Mouse (Mus musculus) kidney, embryonic 14.5 days (tissue): ENCODE measurements around the gene Tspan18. TPM values are rescaled to one million over a fixed set of nuclear protein-coding genes. Genes with fewer than 3 reads are reported as not detected.

Source experiments
- ATAC-seq: fragments of 200-750 bp; cut with Nextera tagmentation; 2 replicates; pipeline ENCODE4 v1.8.0; 2017; ENCODE audit warnings: moderate number of reproducible peaks, mild to moderate bottlenecking, moderate TSS enrichment, moderate library complexity; ENCODE audit not compliant: low FRiP score, low TSS enrichment
- H3K27ac ChIP-seq: fragments of 300-500 bp; sonication (generic); 2 replicates; pipeline ENCODE4 v1.5.1; 2014; ENCODE audit warnings: low read depth, mild to moderate bottlenecking, low read length, moderate library complexity, mixed read lengths
- H3K27me3 ChIP-seq: fragments of 300-500 bp; sonication (generic); 2 replicates; pipeline ENCODE4 v1.6.1; 2014; ENCODE audit warnings: mild to moderate bottlenecking, low read length; ENCODE audit not compliant: control insufficient read depth, insufficient read depth
- H3K36me3 ChIP-seq: fragments of 300-500 bp; sonication (generic); 2 replicates; pipeline ENCODE4 v1.6.1; 2014; ENCODE audit warnings: low read length, mixed read lengths; ENCODE audit not compliant: control insufficient read depth, insufficient read depth
- H3K4me1 ChIP-seq: fragments of 300-500 bp; sonication (generic); 2 replicates; pipeline ENCODE4 v1.6.1; 2014; ENCODE audit warnings: low read length, mixed read lengths; ENCODE audit not compliant: control insufficient read depth, insufficient read depth
- H3K4me2 ChIP-seq: fragments of 300-500 bp; sonication (generic); replicated peaks from 2 replicates; pipeline ENCODE4 v1.6.1; 2014; ENCODE audit warnings: low read depth, mild to moderate bottlenecking, low read length
- H3K4me3 ChIP-seq: fragments of 300-500 bp; sonication (generic); 2 replicates; pipeline ENCODE4 v1.5.1; 2014; ENCODE audit warnings: mild to moderate bottlenecking, low read length
- H3K9ac ChIP-seq: fragments of 300-500 bp; sonication (generic); 2 replicates; pipeline ENCODE4 v1.6.1; 2014; ENCODE audit warnings: low read depth, mild to moderate bottlenecking, low read length, moderate library complexity
- H3K9me3 ChIP-seq: fragments of 300-500 bp; sonication (generic); 2 replicates; pipeline ENCODE4 v1.6.1; 2016; ENCODE audit warnings: low read length; ENCODE audit not compliant: control insufficient read depth
- WGBS: fragments of 180-500 bp; shearing (Covaris S2); extraction: QIAGEN DNeasy Blood & Tissue Kit; methylation state at CpG from one replicate; pipeline ENCODE4 v1.1.7; 2014; 5-methylcytosine and 5-hydroxymethylcytosine counted together
- polyA plus RNA-seq: library from polyadenylated mRNA; unstranded; fragments of >200 nt; fragmentation: Nextera tagmentation; extraction: Ambion mirVana; gene quantifications from 2 replicates; pipeline ENCODE4 v1.2.1, GENCODE M21; 2014

Tspan18 gene
- polyA plus RNA-seq, 1 experiment from 2014 or later = 49.2 TPM

GRCm38 (mm10) chr2:93154486-93155032 lies 179.7 kb downstream of the Tspan18 start:
- Histone ChIP-seq H3K9ac (no peak overlapping the region), H3K4me3 (no peak overlapping the region), H3K9me3 (no peaks in the 10 kb centered on the region), H3K36me3 (no peaks in the 10 kb centered on the region), H3K4me2 (no peak overlapping the region), H3K4me1 (no peaks in the 10 kb centered on the region), H3K27me3 (no peaks in the 10 kb centered on the region), H3K27ac (no peak overlapping the region)
- ATAC-seq = no peak
- 86% methylated on average over 1 of the region's 1 CpGs for WGBS

GRCm38 (mm10) chr2:93153833-93154232 lies 180.5 kb downstream of the Tspan18 start:
- H3K27ac ChIP-seq = no peak overlapping the region
- 92% methylated on average over 1 of the region's 1 CpGs for WGBS
- no peak overlapping the region for H3K4me3 ChIP-seq
- no peak overlapping the region for H3K9ac ChIP-seq
- no peaks in the 10 kb centered on the region for H3K36me3 ChIP-seq
- H3K4me2 ChIP-seq = no peak overlapping the region
- no peaks in the 10 kb centered on the region for H3K4me1 ChIP-seq
- H3K9me3 ChIP-seq = no peaks in the 10 kb centered on the region
- no peak for ATAC-seq
- no peaks in the 10 kb centered on the region for H3K27me3 ChIP-seq

- Histone ChIP-seq H3K4me1 (no peaks in the 10 kb centered on the region), H3K36me3 (no peaks in the 10 kb centered on the region), H3K9ac (no peak overlapping the region), H3K27me3 (no peaks in the 10 kb centered on the region), H3K9me3 (no peaks in the 10 kb centered on the region), H3K4me3 (no peak overlapping the region), H3K4me2 (no peak overlapping the region), H3K27ac (no peak overlapping the region)
- ATAC-seq = no peak
- WGBS = 85% methylated on average over 7 of the region's 7 CpGs
These were observed 181.3 kb downstream of the Tspan18 start for GRCm38 (mm10) chr2:93152883-93153491.

GRCm38 (mm10) chr2:93152191-93152601 lies 182.1 kb downstream of the Tspan18 start:
- Histone ChIP-seq H3K4me3 (no peak overlapping the region), H3K9ac (no peak overlapping the region), H3K9me3 (no peaks in the 10 kb centered on the region), H3K36me3 (no peaks in the 10 kb centered on the region), H3K27ac (no peak overlapping the region), H3K27me3 (no peaks in the 10 kb centered on the region), H3K4me1 (no peaks in the 10 kb centered on the region), H3K4me2 (no peak overlapping the region)
- ATAC-seq = no peak
- WGBS = 74% methylated on average over 6 of the region's 6 CpGs

Other genes starting within 250 kb of the Tspan18 start
- 26.4 and 46.6 TPM in 2 replicates for gene Trp53i11, start 147.0 kb downstream of the Tspan18 start, polyA plus RNA-seq
- gene Cd82, start 128.6 kb upstream of the Tspan18 start, polyA plus RNA-seq = 17.4 and 27.4 TPM in 2 replicates
- gene Gm10803, start 226.1 kb upstream of the Tspan18 start, polyA plus RNA-seq = not detected in 2 replicates